Mouse (Mus musculus) adipocyte (in vitro differentiated cells): Measurements from ENCODE around the gene Fkbp14.
A peak's percentile ranks its signal among the peaks of the same experiment; 100 is the strongest.

Source experiments
- DNase-seq: peaks from one replicate; pipeline ENCODE4 v3.0.0-alpha.2; 2016; ENCODE audit warnings: low spot score

Fkbp14 gene

DNA sequence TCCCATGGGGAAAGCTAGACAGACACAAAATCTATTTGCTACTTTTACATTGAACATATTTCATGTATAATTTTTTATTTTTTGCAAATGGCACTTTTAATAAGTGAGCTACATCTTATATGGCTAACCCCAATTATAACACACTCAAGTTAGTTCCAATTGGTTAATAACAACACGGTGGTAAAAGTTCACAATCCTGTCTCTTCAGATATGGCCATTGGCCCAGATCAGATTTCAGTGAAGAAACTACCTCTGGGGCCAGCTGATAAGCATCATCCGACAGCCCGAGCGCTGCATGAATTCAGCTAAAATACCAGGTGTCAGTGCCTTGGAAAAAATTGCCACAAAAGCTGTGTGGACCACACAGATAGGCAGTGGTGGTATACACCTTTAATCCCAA lies 9.4 kb downstream of the Fkbp14 start:
- no peak for DNase-seq

DNA sequence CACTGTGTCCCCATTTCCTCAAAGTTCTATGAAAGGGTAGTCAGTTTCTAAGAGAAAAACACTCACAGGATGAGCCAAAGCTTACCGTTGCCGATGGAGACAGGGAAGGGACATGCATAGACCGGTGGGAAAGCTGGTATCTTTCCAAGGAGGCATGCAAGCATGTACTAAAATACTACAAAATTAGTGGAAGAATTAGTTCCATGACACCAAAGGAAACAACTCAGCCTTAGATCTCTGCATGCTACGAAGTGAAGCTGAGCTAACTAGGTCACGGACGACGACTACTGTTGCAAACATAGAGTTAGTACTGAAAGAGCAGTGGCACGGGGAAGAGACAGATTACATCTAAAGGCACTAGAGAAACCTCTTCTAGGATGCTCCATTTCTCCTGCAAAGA lies 10.2 kb downstream of the Fkbp14 start:
- no peak for DNase-seq

DNA sequence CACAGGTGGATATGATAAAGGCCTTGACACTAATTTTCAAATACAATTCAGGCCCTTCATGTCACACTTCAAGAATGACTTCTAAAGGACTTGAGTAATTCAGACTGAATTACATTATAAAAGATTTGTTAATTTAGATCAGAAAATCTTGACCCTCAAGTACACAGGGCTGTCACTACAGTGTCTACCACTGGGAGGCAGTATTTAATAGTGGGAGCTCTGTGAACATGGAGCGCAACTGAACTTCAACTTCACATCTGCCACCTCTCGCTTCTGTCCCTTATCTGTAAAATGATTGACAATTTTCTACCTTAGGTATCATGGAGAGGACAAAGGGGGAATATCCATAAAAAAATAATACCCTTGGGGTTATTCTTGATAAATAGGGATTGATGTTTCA lies 10.9 kb downstream of the Fkbp14 start:
- DNase-seq: peak; percentile 81

DNA sequence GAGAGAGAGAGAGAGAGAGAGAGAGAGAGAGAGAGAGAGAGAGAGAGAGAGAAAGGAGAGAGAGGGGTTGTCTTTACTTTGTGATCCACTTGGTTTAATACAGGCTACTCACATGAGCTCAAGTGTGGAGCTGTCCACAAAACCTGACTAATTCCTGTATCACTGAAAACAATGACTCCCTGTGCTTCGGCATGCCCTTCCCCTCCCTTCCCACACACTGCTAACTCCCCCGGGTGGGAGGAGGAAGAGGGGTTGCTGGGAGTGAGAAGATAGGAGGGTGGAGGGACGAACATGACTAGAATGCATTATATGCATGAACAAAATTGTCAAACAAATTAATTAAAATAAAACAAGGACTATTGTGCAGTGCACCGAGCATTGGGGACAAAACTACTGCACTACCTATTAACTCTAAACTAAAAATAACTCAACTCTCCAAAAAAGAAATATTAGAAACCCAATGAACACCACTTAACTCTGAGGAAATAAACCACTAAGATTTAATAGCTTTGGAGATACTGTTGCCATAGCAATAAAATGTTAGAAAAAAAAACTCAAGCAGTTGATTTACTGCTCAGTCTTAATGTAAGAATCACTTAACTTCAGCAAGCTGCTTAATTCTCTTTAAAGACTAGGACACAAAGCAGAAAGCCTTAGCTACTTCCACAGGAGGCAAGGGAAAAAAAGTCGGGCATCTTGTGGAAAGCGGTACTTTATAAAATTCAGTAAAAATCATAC lies 23.7 kb downstream of the Fkbp14 start:
- no peak for DNase-seq

DNA sequence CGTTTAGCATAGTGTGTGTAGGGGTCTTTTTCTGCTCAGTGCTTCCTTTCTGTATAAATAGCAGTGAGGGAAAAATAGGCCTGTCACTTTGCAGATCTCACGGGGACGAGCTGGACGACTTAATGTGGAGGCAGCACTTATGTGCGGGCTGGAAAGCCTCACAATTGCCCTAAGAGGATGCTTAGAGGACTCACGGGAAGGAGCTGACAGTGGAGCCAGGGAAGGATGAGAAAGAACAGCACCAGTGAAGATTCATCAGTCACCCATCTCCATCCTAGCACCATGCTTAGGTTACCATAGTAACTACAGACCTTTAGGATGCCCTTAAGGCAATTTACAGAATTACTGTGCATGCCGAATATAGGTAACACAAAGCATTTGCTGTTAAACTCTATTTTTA lies 27.3 kb downstream of the Fkbp14 start:
- DNase-seq: no peak

DNA sequence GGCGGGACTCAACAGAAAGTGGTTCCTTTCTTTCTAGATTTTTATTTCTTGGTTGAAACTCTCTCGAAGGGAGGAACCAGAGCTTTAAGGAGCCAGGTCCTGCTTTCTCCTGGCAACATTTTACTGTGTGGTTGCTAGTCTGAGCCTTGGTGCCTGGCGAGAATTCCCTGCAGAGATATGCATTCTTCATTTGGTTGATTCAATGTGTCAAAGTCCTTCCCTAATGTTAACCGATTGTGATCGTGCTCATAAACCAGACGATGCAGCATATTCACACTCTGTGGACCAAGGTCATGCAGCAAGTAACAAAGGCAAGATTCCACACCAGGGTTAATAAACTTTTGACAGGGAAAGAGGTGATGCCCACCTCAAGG lies 30.6 kb downstream of the Fkbp14 start:
- DNase-seq: no peak

DNA sequence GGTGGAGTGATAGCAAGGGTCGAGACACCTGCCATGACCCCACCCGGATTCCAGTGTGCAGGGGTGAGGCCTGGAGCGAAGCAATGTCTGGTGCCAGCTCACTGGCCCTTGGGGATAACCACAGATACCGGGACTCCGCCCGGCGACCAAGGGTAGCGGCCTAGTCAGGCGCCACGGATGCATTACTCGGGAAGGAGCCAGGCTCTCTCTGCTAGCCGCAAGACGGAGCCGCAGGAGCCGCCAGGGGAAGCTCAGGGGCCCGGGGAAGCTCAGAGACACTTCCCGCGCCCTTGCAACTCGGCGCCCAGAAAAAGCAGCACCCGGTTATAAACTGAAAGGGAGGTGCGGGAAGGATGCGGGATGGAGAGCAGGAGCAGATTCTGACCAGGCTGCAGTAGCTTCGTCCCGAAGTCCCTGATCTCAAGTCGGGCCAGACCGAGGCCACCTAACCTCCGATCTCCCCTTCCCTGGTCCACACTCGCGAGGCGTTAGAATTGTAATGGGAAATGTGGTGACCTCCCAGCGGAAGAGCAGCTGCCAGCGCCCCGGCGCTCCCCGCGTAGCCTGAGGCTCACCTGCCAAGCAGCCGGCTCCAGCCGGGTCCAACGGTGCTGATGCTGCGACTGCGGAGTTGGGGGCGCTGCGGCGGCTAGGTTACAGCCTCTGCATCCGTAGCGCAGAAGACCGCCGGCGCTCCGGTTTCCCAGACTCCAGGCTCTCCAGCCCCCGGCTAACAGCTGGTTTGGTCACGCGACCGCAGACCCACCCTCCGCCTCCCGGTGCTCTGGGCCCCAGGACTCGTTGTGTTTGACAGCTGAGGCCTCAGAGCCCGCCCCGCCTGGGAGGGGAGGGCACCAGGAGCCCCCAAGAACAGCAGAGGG lies 31.2 kb downstream of the Fkbp14 start, which contains the start of gene Scrn1:
Gene Scrn1 (minus strand): TSS at position 825 of the 881 bp plus-strand sequence.
- DNase-seq: no peak

DNA sequence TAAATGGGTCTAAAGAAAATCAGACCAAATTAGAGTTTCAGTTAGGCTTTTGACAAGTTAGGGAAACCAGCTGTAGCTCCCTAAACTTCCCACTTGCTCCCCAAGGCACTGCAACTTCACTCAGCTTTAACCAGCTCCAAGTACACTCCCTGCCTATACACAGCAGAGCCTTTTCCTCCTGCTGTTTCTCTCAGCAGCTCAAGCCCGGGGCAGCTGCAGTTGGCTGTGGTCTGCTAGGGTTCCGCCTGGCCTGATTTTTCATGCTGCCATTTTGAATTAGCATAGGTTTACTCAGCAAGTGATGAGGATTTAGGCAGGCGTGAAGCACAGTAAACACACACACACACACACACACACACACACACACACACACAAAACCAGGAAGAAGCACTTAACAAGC lies 32.1 kb downstream of the Fkbp14 start:
- DNase-seq: no peak

DNA sequence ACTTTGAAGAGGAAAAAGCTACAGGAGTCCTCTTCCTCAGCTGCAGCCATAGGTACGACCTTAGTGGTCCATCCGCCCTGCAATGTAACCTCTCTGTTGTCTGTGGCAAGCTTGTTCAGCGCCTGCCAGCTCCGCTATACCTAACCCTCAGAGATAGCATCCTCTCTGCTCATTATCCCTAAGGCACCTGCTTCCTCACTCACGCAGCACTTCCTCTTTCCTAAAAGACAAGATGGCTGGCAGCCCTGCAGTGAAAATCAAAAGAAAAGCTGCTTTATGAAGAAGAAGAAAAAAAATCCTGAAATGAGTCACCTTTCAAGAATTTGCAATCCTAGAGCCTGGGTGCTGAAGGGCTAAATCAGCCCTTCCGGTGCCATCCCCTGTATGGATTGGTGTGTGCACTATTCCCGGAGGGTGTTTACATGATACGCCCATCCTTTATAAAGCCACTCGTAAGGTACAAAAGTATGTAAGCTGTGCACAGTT lies 32.6 kb downstream of the Fkbp14 start:
- no peak for DNase-seq

DNA sequence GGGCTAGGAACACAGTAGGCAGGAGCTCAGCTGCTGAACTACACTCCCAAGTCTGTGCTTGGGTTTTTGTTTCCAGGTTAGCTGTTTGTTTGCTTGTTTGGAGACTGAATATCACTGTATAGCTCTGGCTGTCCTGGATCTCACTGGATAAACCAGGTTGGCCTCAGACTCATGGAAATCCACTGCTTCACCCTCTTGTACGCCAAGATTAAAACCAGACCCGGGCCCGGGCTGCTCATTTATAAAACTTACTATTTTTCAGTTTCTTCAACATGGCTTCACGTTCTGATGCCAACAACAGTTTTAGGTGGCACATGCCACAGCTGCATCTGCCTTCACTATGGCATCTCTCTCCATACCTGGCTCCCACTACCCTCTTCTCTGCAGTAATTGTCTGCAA lies 33.5 kb downstream of the Fkbp14 start:
- DNase-seq: no peak

DNA sequence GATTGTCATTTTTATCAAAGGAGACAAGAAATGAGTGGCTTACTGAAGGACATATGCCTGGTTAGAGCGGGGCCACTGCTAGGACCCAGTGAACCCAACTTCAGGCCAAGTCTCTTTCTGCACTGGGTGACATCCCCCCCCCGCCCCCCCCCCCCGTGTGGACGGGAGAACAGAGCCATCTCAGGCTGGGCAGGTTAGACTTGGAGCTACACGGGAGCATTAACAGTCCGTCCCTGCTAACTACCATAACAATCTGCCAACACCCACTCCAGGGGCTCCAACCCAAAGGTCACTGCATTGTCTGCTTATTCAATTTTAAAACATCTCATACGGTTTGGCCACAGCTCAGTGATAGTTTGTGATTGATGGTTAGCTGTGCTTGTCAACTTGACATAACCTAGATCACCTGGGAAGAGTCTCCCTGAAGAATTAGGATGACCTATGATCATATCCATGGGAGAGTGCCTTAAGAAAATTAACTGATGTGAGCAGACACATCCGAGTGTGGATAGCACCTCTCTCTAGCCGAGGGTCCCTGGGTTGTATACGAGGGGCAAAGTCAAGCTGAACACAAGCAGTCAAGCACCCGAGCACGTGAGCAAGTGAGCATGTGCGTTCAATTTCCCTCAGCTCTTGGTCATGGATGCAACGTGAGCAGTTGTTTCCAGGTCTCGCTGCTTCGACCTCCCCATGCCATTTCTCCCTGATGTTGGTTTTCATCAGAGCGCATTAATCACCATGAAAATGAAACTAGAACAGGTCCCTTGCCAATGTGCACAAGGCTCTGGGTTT lies 34.9 kb downstream of the Fkbp14 start:
- DNase-seq: no peak

DNA sequence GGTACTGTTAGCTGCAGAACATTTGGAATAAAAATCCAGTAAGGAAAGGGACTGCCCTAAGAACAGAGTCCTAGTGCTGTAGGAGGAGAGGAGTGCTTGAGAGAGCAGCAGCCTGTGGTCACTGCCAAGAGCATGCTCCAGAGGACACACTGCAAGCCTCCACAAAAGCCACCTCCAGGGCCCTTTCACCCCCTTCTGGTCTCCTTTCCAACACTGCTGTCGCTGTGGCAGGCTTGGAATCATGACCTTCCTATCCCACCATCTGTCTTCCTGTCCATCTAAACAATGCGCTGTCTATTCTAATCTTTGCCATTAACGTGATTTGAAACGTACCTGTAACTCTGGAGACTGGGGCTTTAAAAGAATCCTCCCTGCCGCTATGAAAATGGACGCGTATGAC lies 38.6 kb downstream of the Fkbp14 start:
- DNase-seq: no peak

DNA sequence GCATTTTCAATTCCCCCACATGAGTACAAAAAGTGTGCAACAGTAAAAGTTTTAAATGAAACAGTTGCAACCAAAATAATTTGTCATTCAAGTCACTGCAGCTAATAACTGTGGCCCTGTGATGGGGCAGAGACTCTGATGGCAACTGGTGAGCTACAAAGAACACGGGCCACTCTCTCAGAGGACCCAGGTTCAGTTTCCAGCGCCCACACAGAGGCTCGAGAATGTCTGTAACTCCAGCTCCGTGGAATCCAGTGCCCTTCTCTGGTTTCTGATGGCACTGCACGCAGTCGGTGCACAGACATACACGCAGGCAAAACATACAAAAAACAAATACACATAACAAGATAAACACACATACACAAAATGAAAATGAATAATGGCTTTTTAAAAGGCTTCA lies 39.4 kb downstream of the Fkbp14 start:
- DNase-seq: no peak

DNA sequence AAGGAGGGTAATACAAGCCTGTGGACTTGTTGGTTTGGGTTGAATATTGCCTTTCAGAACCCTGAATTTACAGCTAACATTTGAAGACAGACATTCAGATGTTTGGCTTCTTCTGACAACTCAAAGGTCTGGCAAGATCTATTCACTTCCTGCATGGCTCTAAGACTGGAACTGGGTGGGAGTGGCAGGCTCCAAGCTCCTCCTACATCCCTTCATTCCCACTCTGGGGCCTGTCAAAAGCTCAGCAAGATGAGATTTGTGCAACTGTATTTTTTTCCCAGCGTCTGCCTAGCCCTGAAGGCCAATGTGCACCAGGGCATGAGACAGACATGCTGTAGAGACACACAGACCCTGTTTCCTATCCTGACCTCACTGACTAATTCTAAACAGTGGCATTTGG lies 41.3 kb downstream of the Fkbp14 start:
- DNase-seq: no peak

DNA sequence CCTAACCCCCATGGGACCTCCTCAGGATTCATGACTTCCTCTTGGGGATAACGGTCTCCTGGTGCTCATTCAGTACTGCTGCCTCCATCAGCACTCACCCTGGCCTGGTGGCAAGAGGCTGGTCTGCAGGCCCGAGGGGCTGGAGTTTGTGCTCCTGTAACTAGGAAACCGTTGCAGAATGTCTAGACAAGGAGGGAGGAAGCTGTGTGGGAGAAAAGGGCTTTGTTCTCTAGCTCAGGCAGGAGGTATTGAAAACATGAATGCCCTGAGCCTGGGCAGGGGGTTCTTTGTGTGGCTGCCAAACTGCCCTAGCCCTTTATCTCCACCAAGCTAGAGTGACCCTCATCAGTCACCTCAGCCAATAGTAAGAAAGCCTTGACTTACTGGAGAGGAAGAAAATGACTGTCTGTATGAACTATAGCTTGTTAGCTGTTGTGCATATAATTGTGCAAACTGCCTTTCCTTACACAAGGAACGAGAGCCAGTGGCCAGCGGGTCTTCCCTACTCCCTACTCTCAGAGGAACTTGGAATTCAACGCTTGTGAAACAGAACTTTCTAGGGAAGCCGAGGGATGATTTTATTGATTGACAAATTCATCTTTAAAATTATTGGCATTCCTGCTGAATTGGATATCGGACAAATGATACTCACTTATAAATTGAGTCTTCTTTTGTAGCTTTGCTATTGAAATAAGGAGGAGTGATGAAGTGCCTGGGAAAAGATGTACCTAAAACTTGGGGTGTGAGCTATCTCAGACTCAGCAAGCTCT lies 42.6 kb downstream of the Fkbp14 start:
- DNase-seq: no peak

DNA sequence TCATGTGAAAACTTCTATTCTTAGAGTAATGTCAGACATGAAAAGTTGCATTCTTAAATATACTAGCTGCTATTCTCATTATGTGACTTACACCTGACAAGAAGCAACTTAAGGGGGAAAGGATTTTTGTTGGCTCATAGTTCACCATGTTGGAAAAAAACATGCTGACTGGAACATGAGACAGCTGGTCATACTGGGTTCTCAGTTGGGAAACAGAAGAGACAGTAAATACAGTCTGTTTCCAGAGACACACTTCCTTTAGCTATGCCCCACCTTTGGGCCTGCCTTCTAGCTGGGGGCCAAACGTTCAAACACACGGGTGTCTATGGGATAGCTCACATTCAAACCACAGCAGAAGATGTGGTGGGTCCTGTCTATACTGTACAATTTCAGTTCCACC lies 43.5 kb downstream of the Fkbp14 start:
- DNase-seq: no peak

DNA sequence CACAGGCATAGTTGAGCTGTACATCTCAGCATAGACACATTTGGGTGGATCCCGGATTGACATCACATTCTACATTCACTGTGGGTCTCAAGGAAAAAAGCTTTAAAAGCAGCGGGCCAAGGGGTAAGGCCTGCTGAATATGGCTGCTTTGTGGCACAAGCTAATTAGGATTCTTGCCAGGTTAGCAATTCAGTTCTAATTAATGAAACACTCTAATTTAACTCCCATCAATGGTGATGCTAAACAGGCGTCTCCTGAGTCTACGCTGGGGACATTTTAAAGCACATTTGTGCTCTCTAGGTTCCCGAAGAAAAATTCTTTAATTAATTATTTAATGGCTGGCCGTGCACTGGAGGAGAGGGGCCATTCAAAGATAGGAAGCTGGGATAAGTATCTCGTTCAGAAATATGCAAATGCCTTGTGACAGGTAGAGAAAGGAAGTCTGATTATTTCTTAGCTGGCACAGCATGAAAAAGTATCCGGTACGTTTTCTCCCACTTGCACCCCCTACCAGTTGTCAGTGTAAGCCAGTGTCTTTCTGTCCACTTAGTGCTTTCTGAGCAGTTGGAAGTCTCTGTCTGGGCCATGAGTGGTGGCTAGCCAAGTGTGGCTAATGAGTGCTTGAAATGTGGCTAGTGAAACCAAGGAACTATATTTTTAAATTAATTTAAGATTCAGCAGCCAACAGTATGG lies 44.2 kb downstream of the Fkbp14 start:
- DNase-seq: no peak

DNA sequence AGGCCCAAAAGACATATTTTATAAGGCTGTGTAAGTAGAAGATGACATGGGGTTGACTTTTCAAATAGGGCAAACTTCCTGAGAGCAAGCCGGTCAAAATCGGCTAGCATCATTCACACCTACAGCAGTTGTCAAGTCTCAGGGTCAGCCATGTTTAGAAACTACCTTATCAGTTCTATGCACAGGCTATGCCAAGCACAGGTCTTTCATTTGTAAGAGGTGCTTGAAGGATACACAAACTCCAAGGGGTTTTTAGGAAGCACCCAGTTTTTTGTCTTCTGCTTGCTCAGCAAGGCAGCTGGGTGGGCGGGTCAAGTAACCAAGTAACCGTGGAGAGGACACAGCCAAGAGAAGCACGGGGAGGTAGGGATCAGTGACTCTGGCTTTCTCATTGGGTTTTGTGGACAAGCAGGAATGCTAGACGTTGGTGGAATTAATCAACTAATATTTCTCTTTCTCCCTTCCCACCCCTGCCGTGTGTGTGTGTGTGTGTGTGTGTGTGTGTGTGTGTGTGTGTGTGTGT lies 46.2 kb downstream of the Fkbp14 start:
- DNase-seq: no peak

DNA sequence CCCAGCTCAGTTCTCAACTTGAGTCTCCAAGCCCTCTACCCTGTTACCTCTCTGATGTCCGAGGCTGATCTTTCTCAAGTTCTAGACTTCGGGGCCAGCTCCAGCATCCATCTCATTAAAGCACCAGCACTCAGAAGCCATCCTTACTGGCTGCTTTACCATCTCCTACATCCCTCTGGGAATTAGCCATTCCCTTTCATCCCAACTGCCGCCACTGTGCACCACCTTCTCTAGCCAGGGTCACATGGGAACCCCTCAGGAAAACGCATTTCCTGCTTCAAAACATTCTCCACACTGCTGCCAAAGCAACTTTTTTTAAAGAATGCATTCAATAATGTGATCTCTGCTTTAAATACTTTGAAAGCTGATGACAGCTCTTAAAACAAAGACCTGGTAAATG lies 47.8 kb downstream of the Fkbp14 start:
- DNase-seq: no peak

DNA sequence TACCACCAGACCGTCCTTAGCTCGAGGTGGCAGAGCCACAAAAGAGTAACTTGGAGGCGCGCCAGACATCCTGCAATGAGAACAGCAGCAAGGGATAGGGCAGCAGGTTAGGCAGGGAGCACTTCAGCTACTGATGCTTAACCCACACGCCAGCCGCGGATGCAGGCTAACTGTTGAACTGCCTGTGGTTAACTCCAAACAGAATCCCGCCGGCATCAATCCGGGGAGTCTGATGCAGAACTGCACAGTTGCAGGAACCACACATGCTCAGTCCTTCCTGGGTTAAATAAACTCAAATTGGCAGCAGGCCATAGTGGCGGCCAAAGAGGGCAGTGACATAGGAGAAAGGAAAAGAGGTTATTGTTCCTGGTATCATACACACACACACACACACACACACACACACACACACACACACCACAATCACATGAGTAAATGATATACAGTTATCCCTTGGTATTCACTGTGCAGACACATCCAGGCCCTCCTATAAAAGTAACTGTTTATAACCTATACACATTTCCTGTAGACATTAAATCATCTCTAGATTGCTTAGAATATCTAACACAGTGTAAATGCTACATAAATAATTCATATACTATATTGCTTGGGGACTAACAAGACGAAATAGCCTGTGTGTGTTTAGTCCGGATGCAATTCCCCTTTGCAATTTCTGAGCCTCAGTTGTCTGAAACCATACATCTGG lies 48.6 kb downstream of the Fkbp14 start:
- DNase-seq: no peak
